Mouse (Mus musculus): ENCODE data around the gene Tet2.
"Not testable (repeated sequence)": the region's sequence is repeated elsewhere in the genome, so short reads cannot be mapped to it uniquely, and the experiment has no call there.

Gene Tet2

DNA sequence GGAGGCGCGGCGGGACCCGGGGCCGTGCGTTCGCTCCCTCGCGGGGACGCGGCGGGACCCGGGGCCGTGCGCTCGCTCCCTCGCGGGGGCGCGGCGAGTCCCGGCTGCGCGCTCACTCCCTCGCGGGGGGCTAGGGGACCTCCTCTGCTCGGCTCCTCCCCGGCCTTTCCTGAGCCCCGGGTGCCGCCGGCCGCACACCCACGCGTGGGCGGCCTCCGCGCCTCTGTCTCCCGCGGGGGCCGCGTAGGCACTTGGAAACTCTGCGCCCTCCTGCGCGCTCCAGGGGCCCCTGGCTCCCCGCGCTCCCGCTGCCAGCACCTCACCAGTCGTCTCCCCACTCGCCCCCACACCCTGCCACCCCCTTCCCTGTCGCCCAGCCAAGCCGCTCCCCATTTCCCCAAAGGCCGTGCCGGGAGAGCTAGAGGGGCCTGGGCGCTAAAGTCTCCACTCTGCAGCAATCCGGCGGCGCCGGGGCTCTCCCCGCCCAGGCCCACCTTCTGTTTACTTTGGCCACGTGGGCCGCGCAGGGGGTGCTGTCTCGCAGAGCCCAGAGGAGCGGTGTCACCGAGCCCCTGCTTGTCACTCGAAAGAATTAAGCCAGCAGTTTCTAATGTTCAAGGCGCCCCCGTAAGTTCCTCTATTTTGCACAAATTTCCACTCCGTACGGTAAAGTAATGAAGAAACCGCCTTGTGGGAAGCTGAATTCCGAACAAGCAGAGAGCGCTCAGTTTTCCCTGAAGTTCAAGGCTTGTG is at the start of gene Tet2:
TSS of gene Tet2 (minus strand) at position 589 of the 753 bp plus-strand sequence.
- peak in 1 of 2 experiments; percentile 65 for DNase-seq

DNA sequence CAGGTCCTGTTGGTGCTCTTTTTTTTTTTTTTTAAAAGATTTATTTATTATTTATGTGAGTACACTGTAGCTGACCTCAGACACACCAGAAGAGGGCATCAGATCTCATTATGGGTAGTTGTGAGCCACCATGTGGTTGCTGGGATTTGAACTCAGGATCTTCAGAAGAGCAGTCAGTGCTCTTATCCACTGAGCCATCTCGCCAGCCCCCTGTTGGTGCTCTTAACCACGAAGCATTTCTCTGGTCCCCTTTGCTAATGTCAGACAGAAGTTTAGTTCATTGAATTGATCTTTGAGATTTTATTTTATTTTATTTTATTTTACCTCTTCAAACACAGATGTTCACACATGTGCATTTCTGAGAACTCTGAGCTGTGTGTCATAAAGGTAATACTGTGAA is 48.1 kb upstream of the Tet2 start:
- DNase-seq, result not testable (repeated sequence)

DNA sequence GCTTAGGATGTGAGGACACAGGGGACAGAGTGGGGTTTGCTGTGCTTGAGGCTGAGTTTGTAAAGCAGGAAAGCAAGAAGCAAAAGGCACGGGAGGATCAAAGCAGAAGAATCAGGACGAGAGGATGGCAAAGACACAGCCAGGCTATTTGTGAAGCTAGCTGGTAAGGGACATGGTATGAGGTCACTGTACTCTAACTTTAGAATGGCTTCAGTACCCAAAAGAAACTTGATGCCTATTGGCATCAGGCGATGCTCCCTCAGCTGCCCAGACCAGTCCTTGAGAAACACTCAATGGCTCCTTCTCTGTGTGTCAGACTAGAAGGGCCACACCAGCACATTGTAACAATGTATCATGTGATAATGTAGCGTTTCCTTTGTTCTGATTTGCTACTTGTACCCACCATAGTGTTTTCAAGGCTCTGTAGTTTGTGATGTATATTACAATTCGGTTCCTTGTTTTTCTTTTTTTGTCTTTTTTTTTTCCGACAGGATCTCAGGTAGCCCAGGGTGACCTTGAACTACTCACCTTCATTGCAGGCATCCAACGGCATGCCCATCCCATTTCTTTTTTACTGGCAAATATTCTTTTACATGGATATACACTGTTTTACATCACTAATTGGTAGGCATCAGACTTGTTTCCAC is 45.7 kb upstream of the Tet2 start:
- DNase-seq, result no peak

DNA sequence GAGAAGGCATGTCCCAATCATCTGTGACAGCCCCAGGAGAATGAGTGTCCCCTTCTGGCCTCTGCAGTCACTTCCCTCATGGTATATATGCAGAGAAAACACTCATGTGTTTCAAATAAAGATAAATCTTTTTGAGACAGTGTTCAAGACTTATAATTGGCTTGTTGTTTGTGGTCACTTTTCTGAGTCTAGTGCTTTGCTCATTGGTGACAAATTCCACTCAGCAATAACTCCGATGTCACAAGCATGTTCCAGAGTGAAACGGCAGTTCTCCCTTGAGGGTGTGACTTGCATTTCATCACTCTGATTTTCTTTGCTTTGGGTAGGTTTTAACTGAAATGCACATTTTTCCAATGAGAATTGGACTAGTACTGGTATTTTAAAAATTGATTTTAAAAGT is 40.1 kb upstream of the Tet2 start:
- DNase-seq, result no peak

DNA sequence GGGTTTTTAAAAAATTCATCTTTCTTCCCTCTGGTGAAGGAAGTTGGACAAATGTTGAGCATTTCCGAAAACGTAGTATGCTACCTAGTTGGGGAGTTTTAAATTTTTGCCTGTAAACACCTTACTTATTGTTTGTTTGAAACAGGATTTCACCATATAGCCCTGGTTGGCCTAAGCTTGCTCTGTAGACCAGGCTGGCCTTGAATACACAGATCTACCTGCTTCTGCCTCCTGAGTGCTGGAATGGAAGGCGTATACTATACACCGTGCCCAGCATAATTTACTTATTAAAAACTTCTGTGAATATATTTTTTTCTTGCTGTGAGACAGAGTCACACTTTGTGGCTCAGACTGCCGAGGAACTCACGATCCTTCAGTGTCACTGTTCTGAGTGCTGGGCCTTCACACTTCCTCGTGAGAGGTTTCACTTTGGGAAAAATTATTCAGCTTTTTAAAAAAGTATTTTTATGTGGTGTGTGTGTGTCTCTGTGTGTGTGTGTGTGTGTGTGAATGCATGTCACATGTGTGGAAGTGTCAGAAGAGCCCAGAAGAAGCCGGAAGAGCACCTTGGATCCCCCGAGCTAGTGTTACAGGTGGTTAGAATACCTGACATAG is 38.6 kb upstream of the Tet2 start:
- DNase-seq, result no peak

DNA sequence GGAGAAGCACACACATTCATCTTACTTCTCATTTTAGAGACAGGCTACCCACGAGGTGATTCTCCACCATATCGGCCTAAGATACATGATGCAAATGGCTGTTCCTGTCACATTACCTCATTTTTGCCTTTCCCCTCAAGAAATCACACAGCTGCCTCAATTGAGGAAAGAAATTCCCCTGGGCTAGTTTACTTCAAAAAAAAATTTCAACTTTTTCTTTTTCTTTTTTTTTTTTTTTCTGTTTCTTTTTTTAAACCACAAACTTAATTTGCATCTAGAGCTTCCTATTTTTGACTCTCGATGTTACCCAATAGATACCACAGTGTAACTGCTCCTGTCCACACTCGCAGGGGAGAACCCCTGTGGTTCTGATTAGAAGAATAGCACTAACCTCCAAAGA is 38.0 kb upstream of the Tet2 start:
- no peak for DNase-seq

DNA sequence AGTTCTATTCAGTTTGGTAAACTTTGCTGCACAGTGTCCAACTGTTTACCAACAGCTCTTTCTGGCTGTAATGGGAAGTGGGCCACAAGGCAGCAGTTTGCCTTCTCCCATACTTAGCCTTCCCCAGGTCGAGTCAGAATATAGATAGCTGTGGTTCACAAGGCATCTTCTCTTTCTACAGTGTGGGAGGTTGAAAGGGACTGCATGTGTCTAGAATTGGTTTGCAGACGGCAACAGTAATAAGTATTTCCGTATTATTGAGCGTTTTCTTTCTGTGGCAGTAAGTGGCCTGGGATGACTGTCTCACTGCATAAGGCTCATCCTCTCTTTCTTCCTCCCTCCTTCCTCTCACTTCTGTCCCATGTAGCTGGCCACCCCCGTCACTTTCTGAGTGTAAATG is 37.2 kb upstream of the Tet2 start:
- DNase-seq, result no peak

DNA sequence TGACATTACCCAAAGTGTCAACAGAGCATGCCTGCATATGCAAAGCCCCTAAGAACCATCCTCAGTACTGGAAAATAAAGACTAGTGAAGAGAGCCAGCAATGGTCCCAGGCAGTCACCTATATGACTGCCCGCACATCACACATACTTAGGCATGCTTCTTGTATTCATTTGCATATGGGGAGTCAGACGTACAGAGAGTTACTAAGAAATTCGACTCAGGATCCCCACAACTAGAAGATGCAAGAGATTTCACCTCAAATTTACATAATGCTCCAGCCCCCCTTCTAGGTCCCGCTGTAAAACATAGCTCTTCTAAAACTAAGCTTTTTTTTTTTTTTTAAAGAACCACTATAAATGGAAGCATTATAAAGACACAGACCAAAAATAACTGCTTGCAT is 36.6 kb upstream of the Tet2 start:
- no peak for DNase-seq

DNA sequence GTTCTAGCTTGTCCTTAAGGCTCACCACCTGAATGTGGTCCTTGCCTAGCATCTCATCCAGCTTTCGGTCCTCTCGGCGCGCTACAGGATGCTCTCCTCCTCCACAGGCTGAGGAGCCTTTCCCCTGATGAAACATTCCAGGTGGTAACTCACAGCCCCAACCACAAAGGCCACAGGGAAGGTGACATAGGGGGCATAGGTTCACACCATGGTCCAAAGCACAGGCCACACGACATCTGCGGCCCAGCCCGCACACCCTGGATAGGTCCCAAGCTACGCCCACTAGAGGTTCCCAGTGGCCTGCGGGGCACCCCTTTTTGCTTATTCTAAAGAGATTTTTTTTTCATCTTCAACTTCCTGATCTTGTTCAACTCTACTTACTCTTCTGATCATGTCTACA is 34.7 kb upstream of the Tet2 start:
- no peak for DNase-seq

DNA sequence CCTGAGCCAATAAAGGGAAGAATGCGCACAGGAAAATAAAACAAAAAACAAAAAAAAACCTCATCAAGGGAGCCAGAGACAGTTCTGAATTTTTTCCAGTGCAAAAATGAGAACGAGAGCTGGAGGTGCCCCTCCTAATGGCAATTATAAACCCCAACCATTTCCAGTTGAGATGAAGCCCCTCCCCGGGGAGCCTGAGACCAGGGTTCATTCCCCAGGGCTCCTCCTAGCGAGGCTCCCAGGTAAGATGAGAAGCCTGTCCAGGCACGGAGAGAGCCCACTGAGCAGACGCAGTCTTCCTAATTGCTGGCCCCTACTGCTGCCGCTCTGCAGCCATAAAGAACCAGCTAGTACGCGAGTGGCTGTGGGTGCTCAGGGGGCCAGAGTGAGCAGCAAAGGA is 34.2 kb upstream of the Tet2 start:
- DNase-seq, result no peak

DNA sequence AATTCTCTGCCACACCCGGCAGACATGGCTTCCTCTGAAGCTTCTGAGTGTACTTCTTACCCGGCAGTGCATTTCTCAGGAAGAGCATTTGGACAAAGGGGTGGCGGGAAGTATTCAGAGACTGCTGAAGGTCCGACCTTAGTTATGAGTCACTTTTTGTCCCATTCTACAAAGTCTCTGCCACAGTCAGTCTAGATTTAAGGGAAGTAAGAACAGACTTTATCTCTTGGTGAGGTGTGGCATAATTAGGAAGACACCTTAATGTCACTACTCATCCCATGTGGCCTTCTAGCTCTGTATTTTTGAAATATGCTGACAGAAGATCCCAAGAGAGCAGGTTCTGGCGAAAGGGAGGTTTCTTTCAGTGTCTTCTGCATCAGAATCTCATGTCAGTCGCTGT is 30.0 kb upstream of the Tet2 start:
- DNase-seq, result no peak

DNA sequence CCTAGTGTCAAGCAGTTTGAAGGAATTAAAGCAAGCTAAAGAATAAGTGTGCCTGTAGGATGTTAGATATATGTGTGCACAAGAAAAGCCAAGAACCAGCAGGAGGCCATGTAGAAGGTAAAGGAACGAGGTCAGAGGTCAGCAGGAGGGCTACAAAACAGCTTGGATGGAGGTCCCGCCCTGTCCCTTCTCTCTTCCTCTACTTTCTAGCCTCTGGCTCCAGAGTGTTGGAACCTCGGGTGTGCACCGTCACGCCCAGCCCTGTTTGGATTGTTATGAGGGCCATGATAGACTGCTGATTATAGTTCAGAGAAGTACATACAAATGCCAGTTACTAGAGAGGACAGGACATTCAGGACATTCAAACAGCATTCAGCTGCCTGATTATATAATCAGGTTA is 27.0 kb upstream of the Tet2 start:
- no peak for DNase-seq

DNA sequence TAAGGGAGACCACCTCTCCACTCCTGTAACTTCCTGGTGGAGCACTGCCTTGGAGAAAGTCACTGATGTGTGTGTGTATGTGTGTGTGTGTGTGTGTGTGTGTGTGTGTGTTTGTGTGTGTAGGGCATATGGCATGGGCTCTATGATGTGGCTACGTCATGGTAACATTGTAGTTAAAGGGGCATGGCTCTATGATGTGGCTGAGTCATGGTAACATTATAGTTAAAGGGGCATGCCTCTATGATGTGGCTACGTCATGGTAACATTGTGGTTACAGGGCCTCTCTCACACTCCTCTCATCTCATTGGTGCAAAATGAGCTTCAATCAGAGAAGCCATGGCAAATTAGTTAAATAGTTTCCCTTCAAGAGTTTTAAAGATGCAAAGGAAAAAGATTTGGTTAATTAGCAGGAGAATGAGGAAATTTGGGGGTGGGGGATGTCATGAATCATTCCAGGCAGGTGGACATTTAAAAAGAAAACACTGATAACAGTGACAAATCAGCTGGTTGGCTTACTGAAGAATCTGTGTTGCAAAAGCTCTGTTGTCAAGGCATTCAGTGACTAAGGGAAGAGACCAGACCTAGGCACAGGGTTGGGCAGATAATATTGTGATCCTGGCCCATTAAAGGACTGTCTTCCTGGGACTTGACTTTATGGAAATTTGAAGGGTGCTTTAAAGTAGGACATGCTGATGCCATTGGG is 18.7 kb upstream of the Tet2 start:
- DNase-seq, result no peak

DNA sequence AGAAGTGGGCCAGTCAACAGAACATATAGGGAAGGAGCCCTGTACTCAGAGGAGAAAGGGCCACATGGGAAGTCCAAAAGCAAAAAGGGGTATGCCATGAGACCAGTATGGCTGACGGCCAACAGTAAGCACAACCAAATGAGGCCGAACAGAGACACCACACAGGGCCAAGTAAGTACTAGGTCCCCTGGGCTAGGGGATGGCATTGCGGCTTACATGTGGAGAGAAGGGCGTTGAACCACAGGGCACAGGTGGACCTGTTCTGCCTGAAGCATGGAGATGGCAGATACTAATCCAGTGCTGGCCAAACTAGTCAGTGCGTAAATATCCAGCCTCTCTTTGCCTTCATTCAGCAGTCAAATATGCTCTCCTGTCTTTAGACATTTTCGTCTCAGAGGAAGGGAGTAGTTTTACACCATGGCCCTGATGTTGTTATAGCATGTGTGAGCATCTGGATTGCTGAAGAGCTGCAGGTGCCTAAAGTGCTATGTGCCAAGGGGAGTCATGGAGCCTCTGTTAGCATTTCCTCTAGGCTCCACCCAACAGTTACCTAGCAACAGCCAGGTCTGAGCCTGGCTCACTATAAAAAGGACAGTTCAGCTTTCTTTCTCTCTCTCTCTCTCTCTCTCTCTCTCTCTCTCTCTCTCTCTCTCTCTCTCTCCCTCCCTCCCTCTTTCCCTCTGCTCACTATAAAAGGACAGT is 14.6 kb upstream of the Tet2 start:
- no peak for DNase-seq

DNA sequence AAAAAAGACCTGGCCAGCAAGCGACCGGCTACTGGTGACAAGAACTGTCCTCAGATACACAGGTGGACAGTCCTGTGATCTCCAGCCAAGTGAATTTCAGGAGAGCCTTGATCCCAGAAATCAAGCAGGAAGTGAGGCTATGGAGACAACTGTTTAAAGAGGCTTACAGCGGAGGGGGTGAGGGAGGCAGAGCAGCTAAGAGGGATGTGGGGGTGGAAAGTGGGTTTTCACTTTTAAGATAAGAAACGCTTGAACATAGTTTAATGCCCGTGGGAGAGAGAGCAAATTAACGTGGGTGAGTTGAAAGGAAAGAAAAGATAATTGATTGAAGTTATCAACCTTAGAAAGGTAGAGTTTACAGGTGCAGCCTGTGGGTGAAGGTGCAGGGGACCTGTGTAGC is 12.7 kb upstream of the Tet2 start:
- no peak for DNase-seq

DNA sequence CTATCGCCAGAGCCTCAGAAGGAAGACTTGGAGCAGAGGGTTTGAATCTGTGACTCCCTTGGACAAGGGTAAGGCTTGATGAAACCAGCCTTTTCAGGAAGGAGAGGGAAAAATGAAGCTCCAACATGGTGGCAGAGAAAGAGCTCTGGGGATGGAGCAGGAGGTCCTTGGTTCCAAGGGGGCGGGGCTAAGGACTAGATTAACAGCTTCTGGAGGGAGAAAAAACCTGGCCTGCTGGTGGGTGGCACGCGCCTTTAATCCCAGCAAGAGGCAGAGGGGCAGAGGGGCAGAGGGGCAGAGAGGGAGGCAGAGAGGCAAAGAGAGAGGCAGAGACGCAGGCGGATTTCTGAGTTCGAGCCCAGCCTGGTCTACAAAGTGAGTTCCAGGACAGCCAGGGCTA is 12.2 kb upstream of the Tet2 start:
- no peak for DNase-seq

DNA sequence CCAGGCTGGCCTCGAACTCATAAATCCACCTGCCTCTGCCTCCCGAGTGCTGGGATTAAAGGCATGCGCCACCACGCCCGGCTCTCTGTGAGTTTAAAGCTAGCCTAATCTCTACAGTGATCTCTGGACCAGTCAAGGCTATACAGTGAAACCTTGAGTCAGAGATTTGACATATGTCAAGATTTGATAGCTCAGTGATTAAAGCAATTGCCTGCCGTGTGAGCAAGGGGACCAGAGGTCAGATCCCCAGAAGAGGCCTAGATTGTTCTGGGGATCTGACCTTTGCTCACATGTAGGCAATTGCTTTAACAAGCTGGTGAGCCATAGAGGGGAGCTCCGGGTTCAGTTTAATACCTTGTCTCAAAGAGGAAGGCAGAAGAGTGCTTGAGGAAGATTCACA is 10.4 kb upstream of the Tet2 start:
- no peak for DNase-seq

DNA sequence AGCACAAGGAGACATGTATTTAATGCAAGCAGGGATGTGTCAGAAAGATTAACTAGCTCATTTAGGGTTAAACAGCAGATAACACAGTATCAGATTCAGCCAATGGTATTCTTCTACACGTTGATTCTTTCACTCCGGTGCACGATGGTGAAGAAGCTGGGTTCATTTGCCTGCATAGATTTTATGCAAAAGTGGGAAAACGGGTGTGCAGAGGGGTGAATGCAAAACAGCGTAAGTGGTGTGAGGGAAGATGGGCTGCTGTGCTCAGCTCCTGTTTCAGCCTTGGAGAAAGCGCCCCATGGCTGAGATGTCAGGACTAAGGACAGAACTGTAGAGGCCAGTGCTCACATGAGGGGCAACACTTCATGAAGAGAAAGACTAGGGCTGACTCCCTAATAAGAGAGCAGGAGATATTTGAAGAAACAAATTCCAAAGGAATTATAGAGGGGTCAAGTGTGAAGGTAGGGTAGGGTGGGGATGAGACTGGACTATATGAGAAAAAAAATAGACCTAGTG is 9.7 kb upstream of the Tet2 start:
- DNase-seq, result no peak

DNA sequence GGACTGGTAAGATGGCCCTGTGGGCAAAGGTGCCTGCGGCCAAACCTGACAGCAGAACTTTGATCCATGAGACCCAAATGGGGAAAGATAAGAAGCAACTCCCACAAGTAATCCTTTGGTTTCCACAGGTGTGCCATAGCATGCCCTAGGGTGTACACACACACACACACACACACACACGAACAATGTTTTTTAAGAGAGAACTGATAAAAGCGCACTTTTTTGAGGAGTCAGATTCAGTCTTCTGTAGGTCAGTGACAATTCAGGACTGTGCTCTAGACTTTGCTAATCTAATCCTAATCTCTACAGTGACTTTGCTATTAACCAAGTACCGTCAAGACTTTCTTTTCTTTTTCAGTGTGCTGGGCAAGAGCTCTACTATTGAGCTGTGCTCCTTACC is 9.2 kb upstream of the Tet2 start:
- no peak for DNase-seq

DNA sequence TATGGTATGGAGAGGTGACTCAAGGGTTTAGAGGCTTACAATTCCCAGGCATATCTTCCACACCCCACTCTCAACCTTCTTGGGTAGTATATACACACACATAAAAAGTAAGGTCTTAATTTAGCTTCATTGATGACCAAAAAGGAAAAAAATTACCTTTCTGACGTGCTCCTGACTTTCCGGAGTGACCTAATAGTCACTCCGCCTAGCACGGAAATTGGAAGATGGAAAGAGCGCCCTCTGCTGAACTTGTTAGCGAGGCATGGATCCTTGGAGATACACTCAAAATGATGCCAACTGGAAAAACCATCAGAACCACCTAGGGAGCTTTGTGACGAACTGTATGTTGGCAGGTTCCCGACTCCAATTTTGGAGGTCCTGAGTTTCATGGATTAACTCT is 7.0 kb upstream of the Tet2 start:
- peak; percentile 23 to 40 for DNase-seq

DNA sequence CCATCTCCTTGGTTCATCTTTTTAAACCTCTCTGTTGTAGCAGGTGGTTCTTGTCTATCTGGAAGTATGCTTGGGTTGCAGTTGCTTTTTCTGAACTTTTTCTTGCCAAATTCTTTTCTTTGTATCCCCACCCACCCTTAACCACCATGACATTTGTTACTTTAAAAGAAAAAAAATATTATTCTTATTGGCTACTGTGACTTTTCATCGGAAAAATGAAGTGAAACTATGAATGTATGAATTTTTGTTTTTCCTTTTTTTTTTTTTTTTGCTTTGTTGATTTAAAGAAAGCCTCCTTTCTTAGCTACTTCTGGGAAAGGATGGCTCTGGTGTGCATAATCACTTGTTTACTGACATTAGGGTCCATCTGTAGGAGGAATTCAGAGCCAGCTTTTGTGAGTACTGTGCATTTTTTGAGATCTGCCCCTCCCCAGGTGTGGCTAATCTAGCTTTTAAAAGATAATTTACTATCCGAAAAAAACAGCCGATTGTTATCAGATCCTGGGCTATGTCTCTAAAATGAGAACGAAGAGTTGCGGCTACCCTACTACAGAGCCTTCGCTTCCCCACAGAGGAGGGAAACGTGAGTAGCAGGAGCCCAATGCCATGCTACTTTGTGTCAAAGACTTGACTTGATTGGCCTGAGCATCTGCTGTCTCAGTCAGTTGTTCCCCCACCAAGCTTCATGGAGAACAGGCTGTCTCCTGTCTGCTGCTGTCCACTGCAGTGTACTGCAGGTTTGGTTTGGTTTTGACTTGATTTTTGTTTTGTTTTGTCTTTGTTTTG is 4.6 kb upstream of the Tet2 start:
- no peak for DNase-seq

DNA sequence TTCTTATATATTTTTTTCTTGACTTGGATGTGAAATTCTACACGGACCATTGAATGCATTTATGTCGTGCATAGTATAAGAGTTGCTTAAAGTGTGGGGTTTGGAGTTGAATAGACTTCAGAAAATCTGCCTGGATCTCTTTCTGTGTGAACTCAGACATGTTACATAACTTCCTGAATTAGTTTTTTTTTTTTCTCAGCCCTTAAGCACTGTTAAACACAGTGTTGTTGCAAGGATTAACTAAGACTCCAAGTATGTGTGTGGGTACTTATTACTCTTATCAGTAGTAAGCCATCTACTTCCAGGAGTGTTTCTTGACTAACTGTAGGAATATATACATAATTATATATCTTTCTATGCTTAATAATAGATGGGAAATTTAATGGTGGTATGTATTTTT is 3.7 kb upstream of the Tet2 start:
- no peak for DNase-seq

Data from cerebellum, postnatal 14 days (tissue).